Mouse (Mus musculus): ENCODE results near the gene Gpr61. TPM values are rescaled to one million over a fixed set of nuclear protein-coding genes. Genes with fewer than 3 reads are reported as not detected.

Gpr61 gene
- total RNA-seq, 2 experiments from 2014 or later = 20.4 to 21.3 TPM

DNA sequence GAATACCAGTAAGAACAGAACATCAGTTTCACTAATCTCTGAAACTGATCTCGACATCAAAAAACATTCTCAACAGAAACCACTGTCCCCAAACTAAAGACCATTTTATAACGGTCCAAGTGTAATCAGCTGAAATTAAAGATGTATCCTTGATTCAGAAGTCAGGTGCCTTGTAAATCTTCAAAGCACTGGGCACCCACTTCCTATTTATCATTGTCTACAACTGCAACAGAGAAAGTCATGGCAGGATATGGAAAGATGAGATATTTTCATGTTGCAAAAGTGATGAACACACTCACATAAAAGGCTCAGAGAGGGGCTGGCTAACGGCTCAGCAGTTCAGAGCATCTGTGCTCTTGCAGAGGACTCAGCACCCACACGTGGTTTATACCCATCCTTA is 13.9 kb downstream of the Gpr61 start:
- intact Hi-C loops (cut with DNase I) = loop anchor here (10.0 kb wide), 1 partner anchor 206 kb away; the partner anchor contains the start of gene Gstm7
- no peak for DNase-seq (ENCODE audit: extremely low spot score in 1 of 2, low spot score in 2 of 2)

DNA sequence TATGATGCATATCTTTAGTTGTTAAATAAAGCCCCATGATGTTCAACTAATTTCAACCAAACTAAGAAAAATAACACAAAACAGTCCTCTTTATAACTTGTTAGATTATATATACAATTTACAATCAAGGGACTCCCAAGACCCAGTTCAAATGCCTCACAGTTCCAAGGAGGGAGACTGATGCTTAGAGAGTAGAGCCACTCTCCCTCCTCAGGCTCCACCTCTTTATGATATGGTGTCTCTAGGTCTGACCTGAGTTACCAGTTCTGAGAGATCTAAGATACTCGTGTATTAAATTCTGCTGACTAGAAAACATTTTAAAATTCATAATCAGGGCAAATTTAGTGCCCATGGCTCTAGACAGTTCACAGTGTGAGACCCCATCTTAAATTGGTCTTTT is 15.6 kb downstream of the Gpr61 start:
- intact Hi-C loops (cut with DNase I) = no loop called here
- DNase-seq (ENCODE audit: extremely low spot score in 1 of 2, low spot score in 2 of 2) = no peak

DNA sequence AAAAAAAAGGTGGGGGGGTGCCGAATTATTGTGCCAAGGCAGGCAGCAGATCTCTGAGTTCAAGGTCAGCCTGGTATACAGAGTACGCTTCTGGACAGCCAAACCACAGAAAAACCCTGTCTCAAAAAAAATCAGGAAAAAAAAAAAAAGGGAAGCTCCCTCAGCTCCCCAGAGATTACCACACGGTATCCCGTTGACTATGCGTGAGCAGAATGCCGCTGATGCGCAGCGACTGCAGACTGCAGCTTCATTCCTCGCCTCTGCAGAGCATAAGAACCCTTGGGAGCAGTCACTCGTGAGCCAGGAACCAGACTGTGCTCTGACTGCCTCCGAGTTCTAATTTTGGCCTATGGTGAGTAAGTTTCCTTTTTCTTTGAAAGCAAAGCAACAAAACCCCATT is 20.0 kb downstream of the Gpr61 start:
- intact Hi-C loops (cut with DNase I) = no loop called here
- DNase-seq (ENCODE audit: extremely low spot score in 1 of 2, low spot score in 2 of 2) = peak in 1 of 2 experiments; percentile 45

DNA sequence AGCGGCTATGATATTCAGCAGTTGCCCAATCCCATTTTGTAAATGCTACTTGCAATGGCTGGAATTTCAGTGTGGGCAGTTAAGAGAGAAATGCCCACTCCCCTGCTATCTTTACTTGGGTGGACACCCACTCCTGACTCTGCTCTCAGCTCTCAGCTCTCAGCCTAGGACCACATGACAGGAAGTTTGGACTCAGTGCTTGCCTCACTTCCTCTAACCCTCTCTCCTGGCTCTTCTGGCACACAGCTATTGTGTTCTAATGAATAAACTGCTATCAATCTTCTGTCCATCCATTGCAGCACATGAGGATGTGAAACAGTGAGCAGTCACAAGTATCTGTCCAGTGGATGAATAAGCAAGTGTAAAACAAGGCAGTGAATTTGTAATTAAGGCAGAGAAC is 22.2 kb downstream of the Gpr61 start:
- no peak for DNase-seq (ENCODE audit: extremely low spot score in 1 of 2, low spot score in 2 of 2)
- intact Hi-C loops (cut with DNase I) = no loop called here

DNA sequence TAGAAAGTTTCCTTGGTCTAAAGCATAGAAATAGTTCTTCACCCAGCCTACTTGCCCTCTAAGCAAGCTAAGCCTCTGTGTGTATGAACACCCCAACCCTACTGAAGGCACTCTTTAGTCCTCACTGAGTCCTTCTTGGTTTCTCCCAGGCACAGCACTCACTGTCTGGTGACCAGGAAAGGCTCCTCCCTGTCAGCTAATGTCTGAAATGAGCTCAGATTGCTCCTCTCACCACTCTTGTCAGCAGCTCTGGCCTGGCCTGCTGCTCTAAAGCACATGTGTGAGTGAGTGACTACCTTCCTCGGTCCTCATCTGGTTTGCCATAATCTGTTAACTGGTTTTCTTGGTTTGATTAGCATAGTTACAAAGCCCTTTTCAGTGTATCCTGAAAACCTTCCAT is 22.9 kb downstream of the Gpr61 start:
- intact Hi-C loops (cut with DNase I) = no loop called here
- DNase-seq (ENCODE audit: extremely low spot score in 1 of 2, low spot score in 2 of 2) = no peak

DNA sequence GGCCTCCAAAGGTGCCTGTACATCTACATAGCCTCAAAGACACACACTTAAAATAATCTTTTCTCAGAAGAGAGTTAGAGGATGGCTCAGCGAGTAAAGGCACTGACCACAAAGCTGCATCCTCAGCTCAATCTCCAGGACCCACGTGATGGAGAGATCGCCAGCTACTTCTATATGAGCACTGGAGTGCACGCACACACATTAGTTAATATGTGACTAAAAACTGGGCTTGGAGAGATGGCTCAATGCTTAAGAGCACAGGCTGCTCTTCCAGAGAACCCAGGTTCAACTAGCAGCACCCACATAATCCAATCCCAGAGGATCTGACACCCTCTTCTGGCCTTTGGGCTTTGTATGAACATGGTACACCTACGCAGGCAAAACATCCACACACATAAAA is 23.5 kb downstream of the Gpr61 start:
- intact Hi-C loops (cut with DNase I) = no loop called here
- DNase-seq (ENCODE audit: extremely low spot score in 1 of 2, low spot score in 2 of 2) = no peak

DNA sequence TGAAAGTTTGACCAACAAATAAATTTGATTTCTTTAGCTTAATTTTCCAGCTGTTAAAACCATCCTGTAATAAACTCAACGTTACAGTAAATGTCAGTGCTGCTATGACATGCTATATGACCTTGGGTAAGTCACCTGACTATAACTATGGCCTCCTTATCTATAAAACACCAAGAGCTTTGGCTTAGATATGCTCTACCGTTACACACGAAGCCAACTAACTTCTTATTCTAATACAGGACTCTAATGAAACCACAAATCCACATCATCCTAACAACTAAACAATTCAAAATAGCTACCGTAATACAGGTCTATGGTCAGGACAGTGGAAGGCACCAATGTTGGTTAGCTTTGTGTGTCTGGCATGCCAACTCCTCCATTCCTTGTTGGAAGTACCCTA is 24.9 kb downstream of the Gpr61 start:
- no peak for DNase-seq (ENCODE audit: extremely low spot score in 1 of 2, low spot score in 2 of 2)
- intact Hi-C loops (cut with DNase I) = no loop called here

DNA sequence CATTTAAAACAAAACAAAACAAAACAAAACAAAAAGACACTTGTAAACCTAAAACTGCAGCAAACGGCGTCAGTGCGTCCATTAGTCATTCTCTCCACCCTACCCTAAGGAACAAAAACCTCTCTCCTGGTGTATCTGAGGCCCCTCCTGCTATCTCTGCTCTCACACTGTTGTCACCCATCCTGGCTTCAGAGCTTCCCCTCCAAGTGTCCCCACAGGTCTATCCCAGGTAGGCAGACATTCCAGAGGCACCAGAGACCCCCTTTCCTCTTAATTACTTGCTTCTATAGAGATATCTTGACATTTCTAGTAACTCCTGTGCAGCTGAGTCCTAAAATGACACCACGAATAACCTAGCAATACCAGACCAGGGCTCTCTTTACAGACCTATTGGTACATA is 25.3 kb downstream of the Gpr61 start:
- intact Hi-C loops (cut with DNase I) = no loop called here
- DNase-seq (ENCODE audit: extremely low spot score in 1 of 2, low spot score in 2 of 2) = no peak

DNA sequence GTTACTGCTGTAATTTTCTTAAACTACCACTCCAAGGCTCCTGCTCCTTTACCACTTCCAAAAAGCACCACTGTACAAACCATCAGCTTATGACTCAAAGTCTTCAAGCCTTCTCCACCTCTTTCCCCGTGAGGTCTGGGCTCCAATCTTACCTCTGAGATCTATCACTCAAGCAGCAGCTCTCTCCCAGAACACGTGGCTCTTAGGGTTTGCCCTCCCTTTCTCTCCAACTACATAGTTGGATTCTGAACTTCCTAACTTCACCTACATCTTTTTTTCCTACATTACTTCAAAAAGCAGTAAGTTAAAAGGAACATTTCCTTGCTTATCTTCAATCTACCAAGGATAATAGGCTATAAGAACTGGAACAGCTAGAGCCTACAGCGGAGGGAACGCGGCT is 26.2 kb downstream of the Gpr61 start:
- intact Hi-C loops (cut with DNase I) = no loop called here
- DNase-seq (ENCODE audit: extremely low spot score in 1 of 2, low spot score in 2 of 2) = no peak

DNA sequence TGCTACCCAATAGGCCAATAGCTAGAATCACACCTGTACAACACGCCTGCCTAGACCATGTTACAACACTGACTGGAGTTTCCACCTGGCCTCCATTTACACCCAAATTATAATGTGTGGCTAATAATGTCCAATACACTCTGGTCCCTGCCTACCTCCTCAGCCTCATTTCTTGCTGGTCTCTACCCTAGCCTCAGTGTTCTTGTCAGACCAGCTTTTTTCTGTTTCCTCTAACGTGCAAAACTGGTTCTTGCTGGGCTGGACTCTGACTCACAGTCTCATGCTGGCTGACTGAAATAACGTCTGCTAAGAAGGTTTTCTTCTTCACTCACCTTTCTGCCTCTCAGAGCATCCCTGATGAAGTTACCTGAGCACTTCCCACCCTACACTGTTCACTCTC is 28.4 kb downstream of the Gpr61 start:
- intact Hi-C loops (cut with DNase I) = no loop called here
- DNase-seq (ENCODE audit: extremely low spot score in 1 of 2, low spot score in 2 of 2) = no peak

DNA sequence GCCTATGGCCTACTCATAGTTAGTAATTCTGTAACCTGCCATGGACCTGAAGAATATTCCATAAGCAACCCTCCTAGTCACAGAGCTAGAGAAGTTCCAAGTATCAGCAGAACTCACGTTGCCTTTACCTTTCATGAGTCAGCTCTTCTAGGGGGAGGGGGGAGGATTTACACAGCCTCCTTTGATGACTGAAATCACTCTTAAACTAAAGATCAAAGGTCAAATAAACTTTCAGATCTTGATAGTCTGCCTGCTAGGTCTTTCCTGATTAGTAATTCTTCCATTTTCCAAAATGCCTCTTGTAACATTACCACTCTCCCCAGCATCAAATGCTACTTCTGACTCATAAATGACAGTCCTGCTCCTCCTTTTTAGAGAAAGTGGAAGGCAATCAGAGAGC is 30.6 kb downstream of the Gpr61 start:
- intact Hi-C loops (cut with DNase I) = no loop called here
- DNase-seq (ENCODE audit: extremely low spot score in 1 of 2, low spot score in 2 of 2) = no peak

DNA sequence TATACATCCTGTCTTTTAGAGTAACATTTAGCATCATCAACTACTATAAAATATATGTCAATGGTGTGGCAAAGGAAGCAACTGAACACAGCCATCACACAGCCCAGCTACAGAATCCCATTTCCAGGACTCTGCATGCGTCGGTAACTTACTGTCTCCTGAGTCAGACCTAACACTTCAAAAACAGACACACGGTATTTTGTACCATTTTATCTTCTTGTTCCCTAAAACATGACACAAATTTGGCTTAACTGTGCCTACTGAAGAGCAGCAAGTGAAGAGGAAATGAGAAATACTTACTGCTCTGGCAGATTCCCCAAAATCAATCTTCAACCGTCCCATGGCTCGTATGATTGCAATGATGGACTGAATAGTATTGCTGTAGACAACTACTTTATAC is 31.4 kb downstream of the Gpr61 start:
- intact Hi-C loops (cut with DNase I) = no loop called here
- no peak for DNase-seq (ENCODE audit: extremely low spot score in 1 of 2, low spot score in 2 of 2)

DNA sequence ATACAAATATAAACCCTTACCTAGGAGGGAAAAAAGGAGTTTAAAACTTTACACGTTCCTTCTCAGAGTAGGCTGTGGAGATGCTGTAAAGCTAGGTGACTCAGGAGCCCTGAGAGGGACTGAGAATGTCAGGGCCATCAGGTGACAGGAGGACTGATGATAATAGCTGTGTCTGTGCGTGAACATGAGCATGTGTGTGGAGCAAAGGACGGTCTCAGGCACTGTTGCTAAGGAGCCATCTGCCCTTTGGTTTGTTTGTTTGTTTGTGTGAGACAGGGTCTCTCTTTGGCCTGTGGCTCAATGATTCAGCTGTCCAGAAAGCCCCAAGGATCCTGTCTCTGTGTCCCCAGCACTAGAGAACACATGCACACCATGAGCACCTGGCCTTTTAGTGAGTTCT is 33.6 kb downstream of the Gpr61 start:
- no peak for DNase-seq (ENCODE audit: extremely low spot score in 1 of 2, low spot score in 2 of 2)
- intact Hi-C loops (cut with DNase I) = no loop called here

DNA sequence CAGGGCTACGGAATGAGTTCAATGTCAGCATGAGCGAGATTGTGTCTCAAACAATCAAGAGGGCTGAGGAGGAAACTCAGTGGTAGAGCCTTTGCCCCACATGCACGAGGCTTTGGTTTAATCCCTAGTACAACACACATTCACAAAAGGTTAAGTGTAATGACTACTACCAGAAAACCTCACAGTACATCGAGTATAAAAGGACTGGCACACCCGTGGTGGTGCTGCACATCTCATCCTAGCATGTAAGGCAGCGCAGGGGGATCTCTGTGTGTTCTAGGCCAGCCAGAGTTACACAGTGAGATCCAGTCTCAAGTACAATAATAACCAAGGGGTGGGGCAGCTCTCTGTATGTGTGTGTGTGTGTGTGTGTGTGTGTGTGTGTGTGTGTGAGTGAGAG is 37.2 kb downstream of the Gpr61 start:
- intact Hi-C loops (cut with DNase I) = no loop called here
- no peak for DNase-seq (ENCODE audit: extremely low spot score in 1 of 2, low spot score in 2 of 2)

DNA sequence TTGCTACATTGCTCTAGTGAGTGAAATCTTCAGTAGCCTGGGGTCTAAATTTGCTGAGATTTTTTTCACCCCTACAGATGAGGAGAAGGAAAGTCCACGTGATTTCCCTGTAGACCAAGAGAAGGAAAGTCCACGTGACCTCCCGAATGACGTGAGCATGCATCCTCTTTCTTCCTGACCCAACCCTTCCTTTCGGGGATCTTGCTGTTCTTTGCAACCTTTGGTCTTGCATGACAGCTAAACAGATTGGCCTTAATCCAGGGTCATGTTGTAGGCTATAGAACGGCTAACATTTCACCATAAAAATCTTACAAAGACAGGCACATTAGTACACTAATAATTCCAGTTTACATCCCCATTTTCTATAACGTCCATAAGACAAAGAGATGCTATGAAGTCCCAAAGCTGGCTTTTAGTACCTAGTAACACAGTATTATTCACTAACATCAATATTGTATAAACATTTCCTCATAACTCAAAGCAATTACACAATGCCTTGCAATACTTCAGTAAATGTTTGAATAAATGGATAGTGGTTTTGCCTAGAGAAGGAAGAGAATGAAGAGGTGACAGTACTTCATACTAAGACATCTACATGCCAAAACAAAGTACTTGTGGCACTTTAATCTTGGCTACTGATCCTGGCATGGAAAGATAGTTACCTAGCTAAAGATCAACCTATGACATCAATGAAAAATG is 40.9 kb downstream of the Gpr61 start:
- no peak for DNase-seq (ENCODE audit: extremely low spot score in 1 of 2, low spot score in 2 of 2)
- intact Hi-C loops (cut with DNase I) = no loop called here

DNA sequence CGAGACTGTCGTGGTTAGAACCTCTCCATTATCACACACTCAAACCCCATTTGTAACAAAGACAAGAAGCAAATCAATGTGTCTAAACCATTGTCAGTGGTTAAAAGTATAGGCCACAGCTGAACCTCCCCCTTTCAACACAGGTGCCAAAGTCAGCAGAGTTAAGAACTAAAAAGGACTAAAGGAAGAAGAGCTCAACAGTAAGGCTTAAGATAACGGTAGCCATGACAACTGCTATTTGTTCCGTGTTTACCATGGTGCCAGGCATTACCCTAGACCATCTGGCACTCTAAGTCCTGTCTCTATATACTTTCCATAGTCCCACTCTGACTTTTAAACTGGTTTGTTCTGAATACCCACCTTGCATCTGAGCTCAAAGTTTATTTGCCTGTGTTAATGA is 42.0 kb downstream of the Gpr61 start:
- DNase-seq (ENCODE audit: extremely low spot score in 1 of 2, low spot score in 2 of 2) = no peak
- intact Hi-C loops (cut with DNase I) = no loop called here

DNA sequence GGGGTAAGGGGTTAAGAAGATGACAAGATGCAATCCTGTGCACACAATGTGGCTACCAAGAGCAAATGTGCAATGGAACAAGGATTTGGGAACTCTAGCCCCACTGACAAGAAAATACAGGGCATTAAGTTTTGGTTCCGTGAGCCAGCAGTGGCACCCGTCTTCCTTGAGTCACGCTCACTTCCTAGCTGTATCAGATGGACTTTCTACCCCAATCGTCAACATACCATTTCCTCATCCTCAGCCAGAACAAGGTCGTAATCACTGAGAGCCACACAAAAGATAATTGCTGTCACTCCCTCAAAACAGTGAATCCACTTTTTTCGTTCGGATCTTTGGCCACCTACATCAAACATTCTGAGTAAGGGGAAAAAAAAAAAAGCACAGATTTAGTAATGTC is 42.4 kb downstream of the Gpr61 start:
- no peak for DNase-seq (ENCODE audit: extremely low spot score in 1 of 2, low spot score in 2 of 2)
- intact Hi-C loops (cut with DNase I) = no loop called here

DNA sequence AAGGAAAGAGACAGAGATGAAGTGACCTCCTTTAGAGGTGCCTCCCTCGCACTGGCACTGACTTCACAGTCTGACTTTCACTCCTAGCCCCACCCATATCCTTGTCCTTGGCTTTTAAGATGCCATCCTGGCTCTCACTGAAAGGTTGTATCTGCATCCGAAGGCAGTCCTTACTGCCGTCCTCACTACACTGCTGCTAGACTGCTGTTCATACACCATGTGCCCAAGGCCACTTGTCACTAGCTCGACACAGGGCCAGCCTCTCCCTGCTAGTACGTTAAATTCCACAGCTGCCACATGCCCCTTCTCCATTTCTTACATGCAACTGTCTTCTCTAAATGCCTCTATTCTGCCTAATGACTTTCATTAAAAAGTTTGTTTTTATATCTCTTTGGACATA is 43.4 kb downstream of the Gpr61 start:
- intact Hi-C loops (cut with DNase I) = no loop called here
- no peak for DNase-seq (ENCODE audit: extremely low spot score in 1 of 2, low spot score in 2 of 2)

DNA sequence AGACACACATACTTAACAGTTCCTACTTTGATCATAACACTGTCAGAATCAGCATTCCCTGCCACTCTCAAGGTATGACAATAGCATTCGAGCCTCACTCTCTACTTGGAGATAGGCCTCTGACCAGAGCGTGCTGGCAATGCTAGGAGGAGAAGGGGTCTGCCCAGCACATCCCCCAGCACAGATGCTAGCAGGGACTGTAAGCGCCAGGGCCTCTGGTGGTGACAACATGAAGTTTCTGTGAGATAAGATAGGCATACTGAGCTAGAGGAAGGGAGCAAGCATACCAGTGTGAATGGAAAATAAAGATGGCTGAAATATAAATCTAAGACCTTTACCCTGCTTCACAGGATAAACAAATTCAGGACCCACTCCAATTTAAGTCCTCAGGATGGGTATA is 49.4 kb downstream of the Gpr61 start:
- intact Hi-C loops (cut with DNase I) = no loop called here

DNA sequence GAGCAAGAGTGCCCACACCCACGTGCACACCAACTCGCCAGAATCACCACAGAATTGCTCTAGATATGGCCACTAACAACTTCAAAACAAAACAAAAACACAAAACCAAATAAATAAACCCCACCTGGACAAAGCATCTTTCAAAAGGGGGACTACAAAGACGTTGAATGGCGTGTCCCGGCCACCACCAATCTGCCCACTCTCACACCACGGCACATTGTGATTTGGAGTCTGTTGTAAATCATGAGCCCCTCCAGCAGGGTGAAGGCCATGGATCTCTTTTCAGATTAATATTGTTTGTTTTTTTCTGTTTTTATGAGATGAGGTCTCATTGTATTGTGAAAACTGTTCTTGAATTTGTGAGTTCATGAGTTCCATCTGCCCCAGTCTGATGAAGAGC is 52.6 kb downstream of the Gpr61 start:
- DNase-seq (ENCODE audit: extremely low spot score in 1 of 2, low spot score in 2 of 2) = no peak
- intact Hi-C loops (cut with DNase I) = no loop called here

More for the DNA sequence above, 49.4 kb downstream of the Gpr61 start:
- no peak for DNase-seq (ENCODE audit: extremely low spot score in 1 of 2, low spot score in 2 of 2)

DNA sequence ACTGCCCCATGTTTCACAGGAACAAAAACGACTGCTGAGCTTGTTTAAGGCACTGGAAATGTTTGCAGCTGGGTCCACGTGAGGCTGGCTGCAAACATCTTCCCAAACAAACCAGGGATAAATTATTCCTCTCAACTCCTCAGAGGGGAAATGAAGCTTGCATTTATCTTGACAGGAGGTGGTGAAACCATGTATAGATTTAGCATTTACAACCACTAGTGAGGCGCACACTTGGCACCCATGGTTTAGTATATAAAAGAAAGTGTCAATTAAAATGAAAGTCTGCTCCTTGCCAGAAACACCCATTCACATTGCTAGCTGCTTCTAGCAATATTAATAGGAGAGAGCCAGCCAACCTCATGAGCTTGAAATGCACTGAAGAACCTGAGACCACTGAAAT is 53.1 kb downstream of the Gpr61 start:
- DNase-seq (ENCODE audit: extremely low spot score in 1 of 2, low spot score in 2 of 2) = no peak
- intact Hi-C loops (cut with DNase I) = no loop called here

Data from left cerebral cortex, postnatal 10 days (tissue).